In the genomic region with DNA sequence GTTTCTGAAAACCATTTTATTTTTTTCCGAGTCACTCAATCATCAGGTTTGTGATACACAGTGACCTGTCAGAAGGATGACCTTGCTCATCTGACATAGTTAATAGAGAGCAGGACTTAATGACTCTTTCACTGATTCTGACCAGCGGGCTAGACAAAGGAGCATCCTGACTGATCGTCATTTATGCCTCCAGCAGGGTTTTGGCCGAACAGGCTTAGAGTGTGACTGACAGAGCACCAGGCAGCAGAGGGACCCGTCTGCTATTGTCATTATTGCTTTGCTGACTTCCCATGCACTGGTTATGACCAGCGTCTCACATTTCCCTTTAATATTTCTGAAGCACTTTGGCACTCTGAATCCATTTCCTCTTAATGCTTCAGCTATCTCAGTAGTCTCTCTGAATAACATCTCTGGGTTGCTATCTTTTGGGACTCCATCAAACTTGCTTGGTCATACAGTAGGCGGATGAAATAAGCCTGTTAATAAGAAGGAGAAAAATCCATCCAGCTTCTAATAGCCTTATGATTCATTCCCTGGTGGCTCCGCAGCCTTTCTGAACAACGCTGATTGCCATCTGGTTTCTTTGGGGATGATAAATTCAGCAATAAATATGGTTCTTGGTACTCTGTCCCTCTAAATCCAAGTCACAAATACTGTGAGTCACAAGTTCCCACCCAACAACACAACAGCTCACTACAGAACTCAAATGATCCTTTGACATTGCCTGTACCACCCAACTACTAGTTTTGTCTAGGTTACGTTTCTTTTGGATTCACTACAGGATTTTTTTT, we compare ENCODE assay signal across 14 mouse cellular contexts.
DNase-seq lines count a peak whose midpoint lies in the region; ATAC-seq and TF ChIP-seq lines count a peak whose summit lies in the region.
"Had no signal": no experiment of that assay in that cellular context is flagged by ENCODE, and none has a peak within 500 bp of the region (broad histone marks: within the 10 kb centered on the region; RNA-seq: fewer than 3 reads in every experiment).

No protein-coding gene starts in this region.

- no peaks in the 10 kb centered on the region for H3K4me1 ChIP-seq in midbrain, embryonic 12.5 days
- H3K4me1 ChIP-seq in midbrain, embryonic 10.5 days, result no peaks in the 10 kb centered on the region
- no peaks in the 10 kb centered on the region for H3K4me1 ChIP-seq in hindbrain, postnatal 0 days (ENCODE audit: insufficient read depth, low read length)
- H3K4me1 ChIP-seq in midbrain, postnatal 0 days (ENCODE audit: insufficient read depth, low read length), result no peaks in the 10 kb centered on the region
- no peaks in the 10 kb centered on the region for H3K4me1 ChIP-seq in cerebellum, adult 2 months (ENCODE audit: control insufficient read depth, insufficient read depth, low read length)
- H3K4me1 ChIP-seq: liver, embryonic 15.5 days had no signal

- TF ChIP-seq CTCF in hindbrain, postnatal 0 days (IDR thresholded peaks at IDR 0.05; ENCODE audit: low read depth), result peak; percentile 7; the same call in 1 of the 2 replicates
- no peak for TF ChIP-seq CTCF in midbrain, postnatal 0 days (IDR thresholded peaks at IDR 0.05)
- no peak for TF ChIP-seq CTCF in cerebellum, adult 2 months (IDR thresholded peaks at IDR 0.05; ENCODE audit: borderline replicate concordance, insufficient read depth, low read depth, low read length)

- ATAC-seq in midbrain, embryonic 12.5 days (ENCODE audit: low FRiP score, low read depth), result 0 out of 2 replicates have a peak, but pooled peaks have one; percentile 41
- peak; percentile 63; the same call in 1 of the 2 replicates for ATAC-seq in hindbrain, postnatal 0 days
- ATAC-seq in midbrain, postnatal 0 days (ENCODE audit: low FRiP score), result no peak

- H3K4me2 ChIP-seq in midbrain, embryonic 12.5 days (replicated peaks), result no peak overlapping the region
- H3K4me2 ChIP-seq in hindbrain, postnatal 0 days (ENCODE audit: low read depth, low read length), result no peak overlapping the region
- H3K4me2 ChIP-seq in midbrain, postnatal 0 days (ENCODE audit: low read depth, low read length, poor library complexity, severe bottlenecking), result no peak overlapping the region
- H3K4me2 ChIP-seq: embryonic facial prominence, embryonic 15.5 days; liver, embryonic 15.5 days had no signal

- H3K27me3 ChIP-seq in midbrain, embryonic 12.5 days, result no peaks in the 10 kb centered on the region
- no peaks in the 10 kb centered on the region for H3K27me3 ChIP-seq in midbrain, embryonic 10.5 days (ENCODE audit: low read depth, poor library complexity, severe bottlenecking)
- H3K27me3 ChIP-seq in hindbrain, postnatal 0 days (ENCODE audit: insufficient read depth, low read length), result no peaks in the 10 kb centered on the region
- no peaks in the 10 kb centered on the region for H3K27me3 ChIP-seq in midbrain, postnatal 0 days (ENCODE audit: insufficient read depth, low read length)
- H3K27me3 ChIP-seq in cerebellum, adult 2 months (ENCODE audit: control insufficient read depth, insufficient read depth, low read length), result no peaks in the 10 kb centered on the region
- H3K27me3 ChIP-seq: liver, embryonic 15.5 days had no signal

- H3K36me3 ChIP-seq in midbrain, embryonic 12.5 days, result no peaks in the 10 kb centered on the region
- H3K36me3 ChIP-seq in midbrain, embryonic 10.5 days, result no peaks in the 10 kb centered on the region
- no peaks in the 10 kb centered on the region for H3K36me3 ChIP-seq in hindbrain, postnatal 0 days (ENCODE audit: insufficient read depth, low read length)
- H3K36me3 ChIP-seq in midbrain, postnatal 0 days (ENCODE audit: insufficient read depth, low read length), result no peaks in the 10 kb centered on the region
- H3K36me3 ChIP-seq: embryonic facial prominence, embryonic 15.5 days; G1E; liver, embryonic 15.5 days had no signal

- H3K9me3 ChIP-seq in midbrain, embryonic 12.5 days, result no peaks in the 10 kb centered on the region
- no peaks in the 10 kb centered on the region for H3K9me3 ChIP-seq in midbrain, embryonic 10.5 days (replicated peaks)
- H3K9me3 ChIP-seq in hindbrain, postnatal 0 days (ENCODE audit: low read length), result no peaks in the 10 kb centered on the region
- H3K9me3 ChIP-seq in midbrain, postnatal 0 days (ENCODE audit: low read length), result no peaks in the 10 kb centered on the region
- H3K9me3 ChIP-seq: embryonic facial prominence, embryonic 15.5 days; G1E; liver, embryonic 15.5 days had no signal

- 60% methylated on average over 10 of the region's 10 CpGs for WGBS in midbrain, embryonic 12.5 days
- 73% methylated on average over 10 of the region's 10 CpGs for WGBS in midbrain, embryonic 10.5 days
- WGBS in hindbrain, postnatal 0 days, result 41% methylated on average over 10 of the region's 10 CpGs
- 44% methylated on average over 10 of the region's 10 CpGs for WGBS in midbrain, postnatal 0 days
- 25% methylated on average over 10 of the region's 10 CpGs for WGBS in cerebellum, adult 2 months

- peak; percentile 31 for DNase-seq in embryo, embryonic 10 days (ENCODE audit: low spot score)
- no peak for DNase-seq in embryo, embryonic 9.5 days (ENCODE audit: extremely low spot score)
- no peak for DNase-seq in midbrain, embryonic 10.5 days (ENCODE audit: low spot score)
- DNase-seq in hindbrain, postnatal 0 days (ENCODE audit: low spot score), result peak; percentile 54
- peak; percentile 57 for DNase-seq in midbrain, postnatal 0 days (ENCODE audit: low spot score)
- no peak for DNase-seq in lung, postnatal 36 days
- no peak for DNase-seq in cerebellum, adult 2 months
- DNase-seq: cerebellum, adult 11 months; gastrocnemius, postnatal 10 days had no signal

- no peak for TF ChIP-seq POLR2A in cerebellum, adult 2 months (IDR thresholded peaks at IDR 0.05; ENCODE audit: borderline replicate concordance, insufficient read depth, low read length)

- no peak overlapping the region for H3K9ac ChIP-seq in midbrain, embryonic 12.5 days (replicated peaks)
- H3K9ac ChIP-seq in hindbrain, postnatal 0 days (replicated peaks; ENCODE audit: low read length), result no peak overlapping the region
- H3K9ac ChIP-seq in midbrain, postnatal 0 days (replicated peaks; ENCODE audit: low read length, poor library complexity, severe bottlenecking), result no peak overlapping the region
- H3K9ac ChIP-seq: embryonic facial prominence, embryonic 15.5 days; liver, embryonic 15.5 days had no signal

- H3K27ac ChIP-seq in midbrain, embryonic 12.5 days (replicated peaks), result 0 out of 2 replicates have a peak overlapping the region, but pooled peaks have one; percentile 42
- no peak overlapping the region for H3K27ac ChIP-seq in midbrain, embryonic 10.5 days (replicated peaks)
- H3K27ac ChIP-seq in hindbrain, postnatal 0 days, result no peak overlapping the region
- no peak overlapping the region for H3K27ac ChIP-seq in midbrain, postnatal 0 days (ENCODE audit: low read depth, low read length)
- H3K27ac ChIP-seq in cerebellum, adult 2 months (ENCODE audit: insufficient read depth, low read length), result no peak overlapping the region
- H3K27ac ChIP-seq: embryonic facial prominence, embryonic 15.5 days; liver, embryonic 15.5 days; stomach, postnatal 0 days had no signal

- no peak overlapping the region for H3K4me3 ChIP-seq in midbrain, embryonic 12.5 days
- H3K4me3 ChIP-seq in midbrain, embryonic 10.5 days, result no peak overlapping the region
- no peak overlapping the region for H3K4me3 ChIP-seq in hindbrain, postnatal 0 days (ENCODE audit: low read length)
- no peak overlapping the region for H3K4me3 ChIP-seq in midbrain, postnatal 0 days (ENCODE audit: low read depth, low read length)
- no peak overlapping the region for H3K4me3 ChIP-seq in cerebellum, adult 2 months (replicated peaks; ENCODE audit: insufficient read depth, low read depth, low read length)
- H3K4me3 ChIP-seq: embryonic facial prominence, embryonic 15.5 days; liver, embryonic 15.5 days had no signal

Comparison
In these comparisons a context has a peak if more than half of its experiments do, and no peak if none do; other contexts are left out.
1. DNase-seq: peak in embryo, embryonic 10 days (single experiment), hindbrain, postnatal 0 days (single experiment) and midbrain, postnatal 0 days (single experiment); none in embryo, embryonic 9.5 days (single experiment), midbrain, embryonic 10.5 days (single experiment), lung, postnatal 36 days (single experiment) and cerebellum, adult 2 months (0 of 2).